Mouse (Mus musculus): ENCODE results near the gene Gp1ba. TPM values are rescaled to one million over a fixed set of nuclear protein-coding genes. Genes with fewer than 3 reads are reported as not detected.

The Gp1ba gene
- polyA plus RNA-seq, 1 experiment from 2014 or later, result 0.15 TPM

GRCm38 (mm10) chr11:70681897-70682581 lies 43.1 kb downstream of the Gp1ba start:
- Histone ChIP-seq H3K4me3 (peak overlapping the region; percentile 12; the same call in 1 of the 2 replicates), H3K4me1 (peaks cover 26% of the 10 kb centered on the region), H3K27ac (peak overlapping the region; percentile 62), H3K9me3 (replicated peaks) (no peaks in the 10 kb centered on the region), H3K4me2 (peak overlapping the region; percentile 30), H3K27me3 (no peaks in the 10 kb centered on the region), H3K36me3 (ENCODE audit: poor library complexity, severe bottlenecking) (peaks cover 63% of the 10 kb centered on the region), H3K9ac (peak overlapping the region; percentile 43; the same call in 1 of the 2 replicates)
- WGBS, result 8% methylated on average over 11 of the region's 11 CpGs
- ATAC-seq, result peak; percentile 80

GRCm38 (mm10) chr11:70683640-70684039 lies 44.7 kb downstream of the Gp1ba start:
- Histone ChIP-seq H3K9ac (no peak overlapping the region), H3K4me3 (no peak overlapping the region), H3K4me1 (peaks cover 37% of the 10 kb centered on the region), H3K4me2 (no peak overlapping the region), H3K27ac (no peak overlapping the region), H3K36me3 (ENCODE audit: poor library complexity, severe bottlenecking) (peaks cover 53% of the 10 kb centered on the region), H3K27me3 (no peaks in the 10 kb centered on the region), H3K9me3 (replicated peaks) (no peaks in the 10 kb centered on the region)
- no peak for ATAC-seq
- 91% methylated on average over 5 of the region's 5 CpGs for WGBS

- WGBS, result 5% methylated on average over 16 of the region's 16 CpGs
- ATAC-seq, result peak; percentile 73
- H3K4me1 ChIP-seq, result peaks cover 35% of the 10 kb centered on the region
- H3K9me3 ChIP-seq (replicated peaks), result no peaks in the 10 kb centered on the region
- H3K27me3 ChIP-seq, result no peaks in the 10 kb centered on the region
- H3K4me2 ChIP-seq, result peak overlapping the region; percentile 85
- peak overlapping the region; percentile 89 for H3K4me3 ChIP-seq
- H3K36me3 ChIP-seq (ENCODE audit: poor library complexity, severe bottlenecking), result peaks cover 26% of the 10 kb centered on the region
- H3K27ac ChIP-seq, result peak overlapping the region; percentile 85
- peak overlapping the region; percentile 91 for H3K9ac ChIP-seq
These were observed 48.1 kb downstream of the Gp1ba start for GRCm38 (mm10) chr11:70686901-70687566.

DNA sequence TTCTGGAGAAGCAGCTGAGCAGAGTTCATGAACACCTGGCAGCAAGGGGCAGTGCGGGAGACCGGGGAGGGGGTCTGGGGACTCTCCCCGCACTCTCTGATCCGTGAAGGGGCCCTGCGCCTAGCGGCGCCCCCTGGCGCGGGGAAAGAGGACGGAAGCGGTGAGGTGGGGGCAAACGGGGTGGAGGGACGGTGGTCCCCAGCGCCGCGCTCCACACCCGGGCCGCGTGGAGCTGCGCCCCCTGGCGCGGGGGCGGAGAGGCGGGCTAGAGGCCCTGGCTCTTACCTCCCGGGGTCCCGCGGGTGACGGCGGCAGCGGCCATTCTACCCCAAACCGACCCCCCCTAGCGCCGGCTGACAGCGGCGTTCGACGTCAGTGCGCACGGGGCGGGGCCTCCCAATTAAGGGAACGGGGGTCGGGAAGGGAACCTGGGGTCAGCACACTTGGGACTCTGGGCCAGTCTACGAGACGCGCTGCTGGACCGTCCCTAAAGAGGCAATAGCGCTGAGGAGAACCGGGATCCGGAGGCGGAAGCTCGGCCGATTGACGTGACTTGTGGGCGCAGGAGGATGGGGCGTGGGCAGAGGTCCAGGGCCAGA lies 48.8 kb downstream of the Gp1ba start, which contains the start of gene Camta2:
TSS of gene Camta2 (minus strand) at position 505 of the 599 bp plus-strand sequence.
- Histone ChIP-seq H3K36me3 (ENCODE audit: poor library complexity, severe bottlenecking) (peaks cover 24% of the 10 kb centered on the region), H3K9me3 (replicated peaks) (no peaks in the 10 kb centered on the region), H3K4me1 (peaks cover 29% of the 10 kb centered on the region), H3K4me2 (peak within 1 kb of the TSS; percentile 85), H3K27me3 (no peaks in the 10 kb centered on the region), H3K27ac (peak within 1 kb of the TSS; percentile 85), H3K9ac (peak within 1 kb of the TSS; percentile 91), H3K4me3 (peak within 1 kb of the TSS; percentile 89)
- WGBS, result under 1% methylated on average over 47 of the region's 55 CpGs
- ATAC-seq, result peak; percentile 82

DNA sequence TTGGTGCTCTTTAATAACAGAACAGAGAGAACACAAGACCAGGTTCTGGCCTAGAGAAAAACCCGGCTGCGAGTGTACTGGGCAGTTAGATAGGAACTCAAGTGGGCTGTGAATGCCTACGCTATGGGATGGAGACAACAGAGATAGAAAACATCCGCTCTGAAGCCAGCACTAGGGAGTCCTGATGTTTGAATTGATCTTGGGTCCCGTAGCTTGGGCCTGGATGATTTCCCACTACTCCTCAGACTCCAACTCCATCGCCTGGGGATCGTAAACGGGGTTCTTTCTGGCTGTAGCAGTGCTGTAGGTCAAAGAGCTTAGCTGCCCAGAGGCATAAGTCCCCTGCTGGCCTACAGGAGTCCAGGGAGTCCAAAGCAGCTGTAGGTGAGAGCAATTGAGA lies 49.5 kb downstream of the Gp1ba start:
- H3K27ac ChIP-seq, result peak overlapping the region; percentile 85
- peak overlapping the region; percentile 89 for H3K4me3 ChIP-seq
- 20% methylated on average over 8 of the region's 8 CpGs for WGBS
- peaks cover 18% of the 10 kb centered on the region for H3K36me3 ChIP-seq (ENCODE audit: poor library complexity, severe bottlenecking)
- no peak for ATAC-seq
- H3K4me1 ChIP-seq, result peaks cover 26% of the 10 kb centered on the region
- no peaks in the 10 kb centered on the region for H3K9me3 ChIP-seq (replicated peaks)
- peak overlapping the region; percentile 85 for H3K4me2 ChIP-seq
- no peaks in the 10 kb centered on the region for H3K27me3 ChIP-seq
- H3K9ac ChIP-seq, result peak overlapping the region; percentile 91

DNA sequence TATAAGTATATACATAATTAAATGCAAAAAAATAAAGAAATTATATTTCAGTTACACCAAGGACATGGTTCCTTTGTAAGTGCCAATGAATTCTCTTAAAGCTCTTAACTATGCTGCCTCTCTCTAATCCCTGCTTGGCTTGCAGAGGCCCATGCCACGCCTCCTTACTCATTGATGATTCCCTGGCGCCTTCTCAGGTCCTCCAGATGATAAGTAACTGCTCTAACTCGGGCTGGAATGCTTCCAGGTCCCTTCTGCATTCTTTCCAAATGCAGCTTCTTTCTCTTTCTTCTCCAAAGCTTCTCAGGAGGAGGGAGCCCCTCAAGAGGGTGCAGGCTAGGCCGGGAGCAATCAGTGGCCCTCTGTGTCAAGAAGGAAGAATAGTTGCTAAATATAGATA lies 50.7 kb downstream of the Gp1ba start:
- Histone ChIP-seq H3K4me1 (peaks cover 26% of the 10 kb centered on the region), H3K9me3 (replicated peaks) (no peaks in the 10 kb centered on the region), H3K27ac (no peak overlapping the region), H3K4me3 (no peak overlapping the region), H3K36me3 (ENCODE audit: poor library complexity, severe bottlenecking) (peaks cover 9% of the 10 kb centered on the region), H3K27me3 (no peaks in the 10 kb centered on the region), H3K9ac (no peak overlapping the region), H3K4me2 (no peak overlapping the region)
- no peak for ATAC-seq
- WGBS, result 43% methylated on average over 4 of the region's 4 CpGs

Other genes starting within 250 kb of the Gp1ba start
- gene Pelp1, start 229.1 kb upstream of the Gp1ba start, polyA plus RNA-seq (2015; fragmentation: Nextera tagmentation; extraction: Ambion mirVana), result 32.0 and 36.3 TPM in 2 replicates
- gene Arrb2, start 206.5 kb upstream of the Gp1ba start, polyA plus RNA-seq (2015; fragmentation: Nextera tagmentation; extraction: Ambion mirVana), result 33.0 and 33.2 TPM in 2 replicates
- 36.6 and 40.8 TPM in 2 replicates for gene Med11, start 187.2 kb upstream of the Gp1ba start, polyA plus RNA-seq (2015; fragmentation: Nextera tagmentation; extraction: Ambion mirVana)
- 0.37 and 0.58 TPM in 2 replicates for gene Zmynd15, start 179.7 kb upstream of the Gp1ba start, polyA plus RNA-seq (2015; fragmentation: Nextera tagmentation; extraction: Ambion mirVana)
- gene Cxcl16, start 179.1 kb upstream of the Gp1ba start, polyA plus RNA-seq (2015; fragmentation: Nextera tagmentation; extraction: Ambion mirVana), result 0.71 and 0.83 TPM in 2 replicates
- 0.17 and 0.30 TPM in 2 replicates for gene Tm4sf5, start 133.9 kb upstream of the Gp1ba start, polyA plus RNA-seq (2015; fragmentation: Nextera tagmentation; extraction: Ambion mirVana)
- gene Vmo1, start 124.5 kb upstream of the Gp1ba start, polyA plus RNA-seq (2015; fragmentation: Nextera tagmentation; extraction: Ambion mirVana), result 0.57 TPM in 1 of 2 replicates, not detected in the other
- gene Gltpd2, start 119.9 kb upstream of the Gp1ba start, polyA plus RNA-seq (2015; fragmentation: Nextera tagmentation; extraction: Ambion mirVana), result not detected in 2 replicates
- gene Psmb6, start 113.8 kb upstream of the Gp1ba start, polyA plus RNA-seq (2015; fragmentation: Nextera tagmentation; extraction: Ambion mirVana), result 912 and 933 TPM in 2 replicates
- gene Gm40193, start 106.2 kb upstream of the Gp1ba start, polyA plus RNA-seq (2015; fragmentation: Nextera tagmentation; extraction: Ambion mirVana), result not detected in 2 replicates
- 2.9 and 4.6 TPM in 2 replicates for gene Pld2, start 99.1 kb upstream of the Gp1ba start, polyA plus RNA-seq (2015; fragmentation: Nextera tagmentation; extraction: Ambion mirVana)
- gene Mink1, start 76.2 kb upstream of the Gp1ba start, polyA plus RNA-seq (2015; fragmentation: Nextera tagmentation; extraction: Ambion mirVana), result 10.6 and 11.2 TPM in 2 replicates
- not detected in 2 replicates for gene 4930544D05Rik, start 23.3 kb upstream of the Gp1ba start, polyA plus RNA-seq (2015; fragmentation: Nextera tagmentation; extraction: Ambion mirVana)
- gene Chrne, start 19.9 kb upstream of the Gp1ba start, polyA plus RNA-seq (2015; fragmentation: Nextera tagmentation; extraction: Ambion mirVana), result not detected in 2 replicates
- 108 and 119 TPM in 2 replicates for gene Rnf167, start 8.1 kb downstream of the Gp1ba start, polyA plus RNA-seq (2015; fragmentation: Nextera tagmentation; extraction: Ambion mirVana)
- 156 and 165 TPM in 2 replicates for gene Slc25a11, start 8.4 kb downstream of the Gp1ba start, polyA plus RNA-seq (2015; fragmentation: Nextera tagmentation; extraction: Ambion mirVana)
- 919 and 977 TPM in 2 replicates for gene Pfn1, start 15.5 kb downstream of the Gp1ba start, polyA plus RNA-seq (2015; fragmentation: Nextera tagmentation; extraction: Ambion mirVana)
- 7.1 and 7.4 TPM in 2 replicates for gene Eno3, start 18.1 kb downstream of the Gp1ba start, polyA plus RNA-seq (2015; fragmentation: Nextera tagmentation; extraction: Ambion mirVana)
- 173 and 177 TPM in 2 replicates for gene Spag7, start 30.3 kb downstream of the Gp1ba start, polyA plus RNA-seq (2015; fragmentation: Nextera tagmentation; extraction: Ambion mirVana)
- gene Camta2, start 49.0 kb downstream of the Gp1ba start, polyA plus RNA-seq (2015; fragmentation: Nextera tagmentation; extraction: Ambion mirVana), result 11.9 and 13.9 TPM in 2 replicates
- 0.87 and 0.89 TPM in 2 replicates for gene Inca1, start 61.0 kb downstream of the Gp1ba start, polyA plus RNA-seq (2015; fragmentation: Nextera tagmentation; extraction: Ambion mirVana)
- gene Kif1c, start 61.4 kb downstream of the Gp1ba start, polyA plus RNA-seq (2015; fragmentation: Nextera tagmentation; extraction: Ambion mirVana), result 1.3 and 1.5 TPM in 2 replicates
- 11.5 and 13.4 TPM in 2 replicates for gene Zfp3, start 125.1 kb downstream of the Gp1ba start, polyA plus RNA-seq (2015; fragmentation: Nextera tagmentation; extraction: Ambion mirVana)
- not detected in 2 replicates for gene Scimp, start 173.5 kb downstream of the Gp1ba start, polyA plus RNA-seq (2015; fragmentation: Nextera tagmentation; extraction: Ambion mirVana)
- gene Rabep1, start 205.7 kb downstream of the Gp1ba start, polyA plus RNA-seq (2015; fragmentation: Nextera tagmentation; extraction: Ambion mirVana), result 66.6 and 69.6 TPM in 2 replicates